Mouse (Mus musculus): ENCODE measurements around the gene Cyfip1. TPM values are rescaled to one million over a fixed set of nuclear protein-coding genes. Genes with fewer than 3 reads are reported as not detected.

The Cyfip1 gene
- polyA plus RNA-seq, 1 experiment from 2014 or later, result 80.7 TPM

DNA sequence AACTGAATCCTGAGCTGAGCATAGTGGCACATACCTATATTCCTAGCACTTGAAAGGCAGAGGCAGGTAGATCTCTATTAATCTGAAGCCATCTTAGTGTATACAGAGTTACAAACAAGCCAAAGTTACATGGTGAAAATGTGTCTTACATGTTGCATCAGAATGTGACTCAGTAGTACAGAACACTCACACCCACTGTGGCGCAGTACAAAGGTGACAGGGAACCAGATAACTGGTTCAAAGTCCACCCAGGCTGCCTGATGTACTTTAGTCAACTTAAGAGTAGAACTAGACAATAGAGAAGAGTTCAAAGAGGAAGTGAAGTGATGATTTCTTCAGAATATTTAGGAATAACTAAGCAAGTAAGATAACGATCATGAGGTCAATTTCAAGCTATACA, 93.5 kb downstream of the Cyfip1 start:
- 95% methylated on average over 2 of the region's 2 CpGs for WGBS
- Histone ChIP-seq H3K4me1 (replicated peaks; ENCODE audit: control insufficient read depth, insufficient read depth, low read length) (no peaks in the 10 kb centered on the region), H3K36me3 (ENCODE audit: control insufficient read depth, insufficient read depth, low read length) (no peaks in the 10 kb centered on the region), H3K27me3 (ENCODE audit: control insufficient read depth, insufficient read depth, low read length) (no peaks in the 10 kb centered on the region), H3K4me3 (ENCODE audit: low read depth, low read length) (no peak overlapping the region), H3K9me3 (ENCODE audit: control insufficient read depth, low read length) (no peaks in the 10 kb centered on the region), H3K9ac (ENCODE audit: low read depth, low read length) (no peak overlapping the region), H3K27ac (ENCODE audit: low read depth, low read length) (no peak overlapping the region), H3K4me2 (replicated peaks; ENCODE audit: low read depth, low read length) (no peak overlapping the region)
- ATAC-seq (ENCODE audit: low FRiP score) (no peak), DNase-seq (ENCODE audit: low spot score) (no peak)

DNA sequence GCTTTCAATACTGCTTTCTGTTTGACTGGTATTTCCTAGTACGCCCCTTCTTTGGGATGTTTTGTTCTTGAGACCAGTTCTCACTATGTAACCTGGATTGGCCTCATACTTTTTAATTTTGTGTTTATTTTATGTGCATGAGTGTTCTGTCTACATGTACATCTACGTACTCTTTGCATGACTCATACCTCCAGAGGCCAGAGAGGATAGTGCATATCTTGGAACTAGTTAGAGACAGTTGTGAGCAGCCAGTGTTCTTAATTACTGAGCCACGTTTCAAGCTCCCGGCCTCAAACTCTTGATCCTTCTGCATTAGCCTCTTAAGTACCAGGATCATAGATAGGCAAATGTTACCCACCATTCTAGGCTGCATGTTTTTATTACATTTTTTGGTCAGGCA, 96.8 kb downstream of the Cyfip1 start:
- DNase-seq (ENCODE audit: low spot score) (no peak), ATAC-seq (ENCODE audit: low FRiP score) (no peak)
- Histone ChIP-seq H3K36me3 (ENCODE audit: control insufficient read depth, insufficient read depth, low read length) (no peaks in the 10 kb centered on the region), H3K4me2 (replicated peaks; ENCODE audit: low read depth, low read length) (no peak overlapping the region), H3K9me3 (ENCODE audit: control insufficient read depth, low read length) (no peaks in the 10 kb centered on the region), H3K4me3 (ENCODE audit: low read depth, low read length) (no peak overlapping the region), H3K4me1 (replicated peaks; ENCODE audit: control insufficient read depth, insufficient read depth, low read length) (no peaks in the 10 kb centered on the region), H3K27me3 (ENCODE audit: control insufficient read depth, insufficient read depth, low read length) (no peaks in the 10 kb centered on the region), H3K27ac (ENCODE audit: low read depth, low read length) (no peak overlapping the region), H3K9ac (ENCODE audit: low read depth, low read length) (no peak overlapping the region)
- 96% methylated on average over 4 of the region's 4 CpGs for WGBS

DNA sequence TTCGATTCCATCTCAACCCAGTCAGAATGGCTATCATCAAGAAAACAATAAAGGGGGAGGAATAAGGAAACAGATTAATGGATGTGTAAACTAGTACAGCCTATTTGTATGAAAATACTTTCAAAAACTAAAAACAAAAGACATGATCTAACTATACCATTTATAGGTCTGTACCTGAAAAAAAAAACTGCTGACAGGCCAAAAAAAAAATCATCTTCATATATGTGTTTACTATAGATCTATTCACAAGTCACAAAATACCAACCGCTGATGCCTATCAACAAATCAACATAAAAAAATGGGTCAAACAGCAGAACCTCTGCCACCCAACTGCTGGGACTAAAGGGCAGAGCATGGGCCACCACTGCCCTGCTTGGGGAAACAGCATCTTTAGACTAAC, 114.5 kb downstream of the Cyfip1 start:
- Histone ChIP-seq H3K27me3 (ENCODE audit: control insufficient read depth, insufficient read depth, low read length) (no peaks in the 10 kb centered on the region), H3K4me1 (replicated peaks; ENCODE audit: control insufficient read depth, insufficient read depth, low read length) (no peaks in the 10 kb centered on the region), H3K9me3 (ENCODE audit: control insufficient read depth, low read length) (no peaks in the 10 kb centered on the region), H3K4me2 (replicated peaks; ENCODE audit: low read depth, low read length) (no peak overlapping the region), H3K4me3 (ENCODE audit: low read depth, low read length) (no peak overlapping the region), H3K9ac (ENCODE audit: low read depth, low read length) (no peak overlapping the region), H3K36me3 (ENCODE audit: control insufficient read depth, insufficient read depth, low read length) (peaks cover 2% of the 10 kb centered on the region; the same call in 1 of the 2 replicates), H3K27ac (ENCODE audit: low read depth, low read length) (no peak overlapping the region)
- ATAC-seq (ENCODE audit: low FRiP score) (no peak), DNase-seq (ENCODE audit: low spot score) (no peak)
- WGBS, result 96% methylated on average over 2 of the region's 2 CpGs

GRCm38 (mm10) chr7:55957178-55957577, 115.6 kb downstream of the Cyfip1 start:
- no peak overlapping the region for H3K9ac ChIP-seq (ENCODE audit: low read depth, low read length)
- no peak overlapping the region for H3K4me3 ChIP-seq (ENCODE audit: low read depth, low read length)
- H3K4me1 ChIP-seq (replicated peaks; ENCODE audit: control insufficient read depth, insufficient read depth, low read length), result no peaks in the 10 kb centered on the region
- no peaks in the 10 kb centered on the region for H3K9me3 ChIP-seq (ENCODE audit: control insufficient read depth, low read length)
- no peak overlapping the region for H3K27ac ChIP-seq (ENCODE audit: low read depth, low read length)
- ATAC-seq (ENCODE audit: low FRiP score) (no peak), DNase-seq (ENCODE audit: low spot score) (no peak)
- WGBS, result 98% methylated on average over 3 of the region's 3 CpGs
- H3K36me3 ChIP-seq (ENCODE audit: control insufficient read depth, insufficient read depth, low read length), result peaks cover 2% of the 10 kb centered on the region; the same call in 1 of the 2 replicates
- no peaks in the 10 kb centered on the region for H3K27me3 ChIP-seq (ENCODE audit: control insufficient read depth, insufficient read depth, low read length)
- no peak overlapping the region for H3K4me2 ChIP-seq (replicated peaks; ENCODE audit: low read depth, low read length)

DNA sequence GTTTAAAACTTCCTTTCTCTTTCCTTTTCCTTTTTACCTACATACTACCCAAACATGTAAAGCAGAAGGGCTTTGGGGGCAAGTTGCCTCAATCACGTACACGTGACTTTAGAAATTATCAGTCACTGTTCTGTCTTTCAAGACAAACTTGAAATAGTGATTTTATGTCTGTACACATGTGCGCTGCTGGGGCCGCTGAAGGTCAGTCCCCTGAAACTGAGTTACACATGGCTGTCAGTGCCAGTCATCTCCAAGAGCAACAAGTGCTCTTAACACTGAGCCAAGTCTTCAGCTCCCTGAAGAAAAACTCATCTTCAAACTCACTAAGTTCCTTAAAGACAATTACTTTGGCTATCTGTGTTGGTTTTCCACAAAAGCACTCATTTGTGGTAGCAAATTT, 116.4 kb downstream of the Cyfip1 start:
- Histone ChIP-seq H3K36me3 (ENCODE audit: control insufficient read depth, insufficient read depth, low read length) (peaks cover 2% of the 10 kb centered on the region; the same call in 1 of the 2 replicates), H3K9ac (ENCODE audit: low read depth, low read length) (no peak overlapping the region), H3K4me1 (replicated peaks; ENCODE audit: control insufficient read depth, insufficient read depth, low read length) (no peaks in the 10 kb centered on the region), H3K27ac (ENCODE audit: low read depth, low read length) (no peak overlapping the region), H3K27me3 (ENCODE audit: control insufficient read depth, insufficient read depth, low read length) (no peaks in the 10 kb centered on the region), H3K9me3 (ENCODE audit: control insufficient read depth, low read length) (no peaks in the 10 kb centered on the region), H3K4me3 (ENCODE audit: low read depth, low read length) (no peak overlapping the region), H3K4me2 (replicated peaks; ENCODE audit: low read depth, low read length) (no peak overlapping the region)
- WGBS, result 97% methylated on average over 4 of the region's 4 CpGs
- DNase-seq (ENCODE audit: low spot score) (no peak), ATAC-seq (ENCODE audit: low FRiP score) (no peak)

GRCm38 (mm10) chr7:55959801-55960200, 118.3 kb downstream of the Cyfip1 start:
- peaks cover under 1% of the 10 kb centered on the region; the same call in 1 of the 2 replicates for H3K36me3 ChIP-seq (ENCODE audit: control insufficient read depth, insufficient read depth, low read length)
- no peak overlapping the region for H3K4me2 ChIP-seq (replicated peaks; ENCODE audit: low read depth, low read length)
- no peak overlapping the region for H3K9ac ChIP-seq (ENCODE audit: low read depth, low read length)
- H3K27ac ChIP-seq (ENCODE audit: low read depth, low read length), result no peak overlapping the region
- H3K9me3 ChIP-seq (ENCODE audit: control insufficient read depth, low read length), result no peaks in the 10 kb centered on the region
- no peak overlapping the region for H3K4me3 ChIP-seq (ENCODE audit: low read depth, low read length)
- 97% methylated on average over 3 of the region's 3 CpGs for WGBS
- H3K27me3 ChIP-seq (ENCODE audit: control insufficient read depth, insufficient read depth, low read length), result no peaks in the 10 kb centered on the region
- no peak for DNase-seq (ENCODE audit: low spot score)
- H3K4me1 ChIP-seq (replicated peaks; ENCODE audit: control insufficient read depth, insufficient read depth, low read length), result no peaks in the 10 kb centered on the region
- ATAC-seq (ENCODE audit: low FRiP score), result no peak

DNA sequence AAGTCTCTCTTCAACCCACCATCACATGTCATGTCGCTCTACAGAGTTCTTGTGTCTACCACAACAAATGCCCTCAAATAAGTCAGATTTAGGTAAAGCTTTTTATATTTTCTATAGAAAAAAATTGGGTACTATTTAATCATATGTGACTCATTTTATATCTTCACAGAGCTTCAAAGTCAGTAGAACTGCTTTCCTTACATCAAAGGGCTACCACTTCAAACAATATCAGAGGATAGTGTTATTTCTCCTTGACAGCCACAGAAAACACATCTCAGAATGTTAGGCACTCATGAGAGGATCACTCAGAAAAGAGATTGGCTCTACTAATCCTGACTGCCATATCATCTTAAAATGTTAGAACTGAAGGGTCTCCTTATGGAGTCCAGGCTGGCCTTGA, 119.0 kb downstream of the Cyfip1 start:
- Histone ChIP-seq H3K9ac (ENCODE audit: low read depth, low read length) (no peak overlapping the region), H3K27me3 (ENCODE audit: control insufficient read depth, insufficient read depth, low read length) (no peaks in the 10 kb centered on the region), H3K27ac (ENCODE audit: low read depth, low read length) (no peak overlapping the region), H3K4me2 (replicated peaks; ENCODE audit: low read depth, low read length) (no peak overlapping the region), H3K36me3 (ENCODE audit: control insufficient read depth, insufficient read depth, low read length) (no peaks in the 10 kb centered on the region), H3K4me1 (replicated peaks; ENCODE audit: control insufficient read depth, insufficient read depth, low read length) (no peaks in the 10 kb centered on the region), H3K4me3 (ENCODE audit: low read depth, low read length) (no peak overlapping the region), H3K9me3 (ENCODE audit: control insufficient read depth, low read length) (no peaks in the 10 kb centered on the region)
- ATAC-seq (ENCODE audit: low FRiP score) (no peak), DNase-seq (ENCODE audit: low spot score) (no peak)
- 100% methylated on average over 1 of the region's 1 CpGs for WGBS

- H3K9me3 ChIP-seq (ENCODE audit: control insufficient read depth, low read length), result no peaks in the 10 kb centered on the region
- peak within 1 kb of the TSS; percentile 70 for H3K4me2 ChIP-seq (replicated peaks; ENCODE audit: low read depth, low read length)
- H3K9ac ChIP-seq (ENCODE audit: low read depth, low read length), result peak within 1 kb of the TSS; percentile 90
- H3K27me3 ChIP-seq (ENCODE audit: control insufficient read depth, insufficient read depth, low read length), result no peaks in the 10 kb centered on the region
- peak within 1 kb of the TSS; percentile 89 for H3K4me3 ChIP-seq (ENCODE audit: low read depth, low read length)
- H3K4me1 ChIP-seq (replicated peaks; ENCODE audit: control insufficient read depth, insufficient read depth, low read length), result no peaks in the 10 kb centered on the region
- under 1% methylated on average over 70 of the region's 70 CpGs for WGBS
- DNase-seq (ENCODE audit: low spot score) (peak; percentile 94), ATAC-seq (ENCODE audit: low FRiP score) (peak; percentile 98)
- peak within 1 kb of the TSS; percentile 74 for H3K27ac ChIP-seq (ENCODE audit: low read depth, low read length)
- no peaks in the 10 kb centered on the region for H3K36me3 ChIP-seq (ENCODE audit: control insufficient read depth, insufficient read depth, low read length)
Observed at GRCm38 (mm10) chr7:55962004-55962908, 120.7 kb downstream of the Cyfip1 start, which contains the start of gene Nipa2. Gene Nipa2 (minus strand): TSS chr7:55962476.
